Mouse (Mus musculus) layer of hippocampus, adult 2 months (tissue): Measurements from ENCODE around the gene Sorcs3. TPM values are rescaled to one million over a fixed set of nuclear protein-coding genes. Genes with fewer than 3 reads are reported as not detected.
A peak's percentile ranks its signal among the peaks of the same experiment; 100 is the strongest.

Experiments
- DNase-seq, 2 experiments: peaks; one replicate each; pipeline ENCODE4 v3.0.0; 2022; ENCODE audit warnings: low spot score in 2 of 2
- H3K27ac ChIP-seq: fragments of 200-600 bp; 2 replicates; pipeline ENCODE4 v1.8.1; 2022
- H3K4me3 ChIP-seq: fragments of 200-600 bp; 2 replicates; pipeline ENCODE4 v1.8.1; 2022; ENCODE audit warnings: mild to moderate bottlenecking
- CTCF ChIP-seq: fragments of 200-600 bp; conservative IDR thresholded peaks from 2 replicates; pipeline ENCODE4 v1.8.1; 2022; ENCODE audit warnings: antibody characterized with exemption, mild to moderate bottlenecking, moderate library complexity
- total RNA-seq, 2 experiments: library from RNA; stranded (reverse); gene quantifications; 2 replicates each; pipeline ENCODE4 v1.2.3; 2021

Gene Sorcs3
- total RNA-seq, 2 experiments from 2014 or later: 34.1 to 34.3 TPM

- Histone ChIP-seq H3K27ac (no peak overlapping the region), H3K4me3 (no peak overlapping the region)
- no peak for DNase-seq
- no peak for TF ChIP-seq CTCF
These were observed 94.8 kb downstream of the Sorcs3 start for GRCm38 (mm10) chr19:48300440-48301231.

- Histone ChIP-seq H3K27ac (no peak overlapping the region), H3K4me3 (no peak overlapping the region)
- DNase-seq: no peak
- TF ChIP-seq CTCF: no peak
These were observed 95.5 kb downstream of the Sorcs3 start for GRCm38 (mm10) chr19:48301300-48301699.

DNA sequence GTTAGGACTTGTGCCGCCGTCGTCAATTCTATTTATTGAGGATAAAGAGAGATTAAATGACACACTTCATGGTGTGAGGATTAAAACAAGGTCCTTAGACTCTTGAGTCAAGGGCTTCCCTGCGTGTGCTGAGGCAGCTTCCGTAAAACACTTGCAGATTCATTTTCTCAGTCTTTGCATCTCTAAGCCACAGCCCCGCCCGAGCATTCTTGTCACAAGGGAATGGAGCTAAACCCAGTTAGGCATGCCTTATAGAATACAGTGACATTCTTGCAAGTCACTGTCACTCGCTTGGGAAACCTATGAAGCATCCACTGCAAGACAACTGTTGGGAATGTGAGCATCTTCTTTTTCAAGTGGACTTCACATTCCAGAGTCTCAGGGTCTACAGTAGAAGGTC lies 102.5 kb downstream of the Sorcs3 start:
- no peak for DNase-seq
- H3K27ac ChIP-seq: no peak overlapping the region
- no peak overlapping the region for H3K4me3 ChIP-seq
- no peak for TF ChIP-seq CTCF

DNA sequence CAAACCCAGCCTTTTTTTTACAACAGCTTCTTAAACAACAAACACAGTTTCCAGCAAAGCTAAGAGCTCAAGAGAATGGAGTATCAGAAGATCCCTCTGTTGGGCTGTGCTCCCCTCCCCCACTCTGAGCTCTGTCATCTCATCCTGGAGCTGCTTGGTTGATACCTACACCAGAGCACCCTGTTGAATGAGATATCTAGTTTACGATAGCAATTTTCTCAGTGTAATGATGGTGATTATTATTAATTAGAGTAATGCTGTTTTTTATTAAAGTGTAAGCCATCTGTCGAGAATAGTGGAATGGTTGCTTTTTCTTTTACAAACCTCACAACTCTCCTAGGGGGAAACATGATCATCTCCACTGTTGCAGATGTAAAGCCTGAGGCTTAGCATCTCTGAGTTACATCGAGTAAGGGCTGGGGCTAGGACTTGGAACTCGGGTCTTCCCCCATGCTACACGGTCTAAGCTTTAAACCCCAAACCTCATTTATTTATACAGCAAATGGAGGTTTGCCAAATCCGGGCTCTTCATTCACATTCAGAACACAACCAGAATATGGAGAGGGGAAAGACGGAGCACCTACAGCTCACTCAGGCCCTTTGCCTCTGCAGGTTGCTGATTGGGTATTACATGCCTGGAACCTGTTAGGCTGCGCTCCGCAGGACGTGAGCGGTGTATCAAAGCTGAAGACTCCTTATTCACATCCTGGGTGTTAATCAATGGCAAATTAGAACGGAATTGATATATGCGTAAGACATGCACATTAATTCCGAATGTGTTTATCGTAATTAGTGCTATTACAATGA lies 103.9 kb downstream of the Sorcs3 start:
- no peak for TF ChIP-seq CTCF
- no peak for DNase-seq
- Histone ChIP-seq H3K27ac (no peak overlapping the region), H3K4me3 (0 out of 2 replicates have a peak overlapping the region, but pooled peaks have one; percentile 0)

- Histone ChIP-seq H3K4me3 (no peak overlapping the region), H3K27ac (no peak overlapping the region)
- DNase-seq: no peak
- no peak for TF ChIP-seq CTCF
These were observed 104.5 kb downstream of the Sorcs3 start for GRCm38 (mm10) chr19:48310338-48310710.

DNA sequence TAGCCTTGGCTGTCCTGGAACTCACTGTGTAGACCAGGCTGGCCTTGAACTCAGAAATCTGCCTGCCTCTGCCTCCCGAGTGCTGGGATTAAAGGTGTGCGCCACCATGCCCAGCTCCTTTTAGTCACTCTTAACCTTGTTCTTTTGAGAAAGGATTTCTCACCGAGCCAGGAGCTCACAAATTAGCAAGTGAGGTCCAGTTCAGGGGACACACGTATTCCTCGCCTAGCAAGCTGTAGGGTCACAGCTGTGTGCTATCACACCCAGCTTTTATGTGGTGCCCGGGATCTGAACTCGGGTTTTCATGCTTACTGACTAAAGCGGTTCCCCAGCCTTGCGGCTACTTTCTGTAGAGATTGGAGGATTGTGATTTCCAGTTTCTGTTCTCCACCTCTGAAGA lies 108.0 kb downstream of the Sorcs3 start:
- H3K27ac ChIP-seq: no peak overlapping the region
- DNase-seq: no peak
- TF ChIP-seq CTCF: no peak
- H3K4me3 ChIP-seq: no peak overlapping the region

- no peak for DNase-seq
- no peak for TF ChIP-seq CTCF
- Histone ChIP-seq H3K4me3 (no peak overlapping the region), H3K27ac (no peak overlapping the region)
These were observed 121.3 kb downstream of the Sorcs3 start for GRCm38 (mm10) chr19:48327115-48327514.

- Histone ChIP-seq H3K27ac (no peak overlapping the region), H3K4me3 (no peak overlapping the region)
- no peak for DNase-seq
- no peak for TF ChIP-seq CTCF
These were observed 122.3 kb downstream of the Sorcs3 start for GRCm38 (mm10) chr19:48328171-48328570.

DNA sequence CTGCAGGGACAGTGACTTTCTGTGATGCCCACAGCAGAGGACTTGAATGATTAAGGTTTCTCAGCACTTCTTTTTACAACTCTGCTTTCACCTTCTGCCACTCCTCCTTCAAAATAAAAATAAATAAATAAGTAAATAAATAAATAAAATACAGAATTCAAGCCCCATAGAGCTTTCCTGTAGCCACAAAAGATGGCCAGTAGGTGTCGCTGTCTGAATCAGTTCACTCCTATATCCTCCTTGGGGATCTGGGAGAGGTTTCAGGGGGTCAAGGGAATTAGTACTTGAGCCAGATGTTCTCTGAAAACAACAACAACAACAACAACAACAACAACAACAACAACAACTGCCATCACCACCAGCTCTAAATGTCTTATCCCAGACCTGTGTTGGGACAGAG lies 125.8 kb downstream of the Sorcs3 start:
- no peak for DNase-seq
- H3K27ac ChIP-seq: no peak overlapping the region
- TF ChIP-seq CTCF: peak; percentile 77
- no peak overlapping the region for H3K4me3 ChIP-seq

GRCm38 (mm10) chr19:48333085-48333484 lies 127.3 kb downstream of the Sorcs3 start:
- Histone ChIP-seq H3K4me3 (no peak overlapping the region), H3K27ac (no peak overlapping the region)
- no peak for TF ChIP-seq CTCF
- DNase-seq: no peak

DNA sequence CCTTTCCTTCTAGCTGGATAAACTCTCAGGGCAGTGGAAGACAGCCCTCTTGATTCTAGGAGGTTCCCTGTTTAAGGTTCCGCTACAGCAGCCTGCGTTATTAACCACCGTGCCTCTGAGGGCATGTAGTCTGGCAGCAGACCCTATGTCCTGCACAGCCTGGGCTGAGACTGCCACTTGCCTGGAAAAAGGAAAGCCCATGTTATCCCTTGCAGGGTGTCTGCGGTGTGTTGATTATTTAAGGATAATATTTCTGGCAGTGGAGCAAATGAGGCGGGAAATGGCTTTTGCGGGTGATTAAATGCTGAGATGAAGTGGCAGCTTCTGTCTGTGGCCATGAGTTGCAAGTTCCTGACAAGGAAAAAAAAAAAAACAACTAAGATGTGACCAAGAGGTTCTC lies 131.6 kb downstream of the Sorcs3 start:
- TF ChIP-seq CTCF: no peak
- Histone ChIP-seq H3K4me3 (no peak overlapping the region), H3K27ac (no peak overlapping the region)
- no peak for DNase-seq

GRCm38 (mm10) chr19:48338098-48338497 lies 132.3 kb downstream of the Sorcs3 start:
- no peak overlapping the region for H3K4me3 ChIP-seq
- H3K27ac ChIP-seq: no peak overlapping the region
- no peak for DNase-seq
- TF ChIP-seq CTCF: no peak

DNA sequence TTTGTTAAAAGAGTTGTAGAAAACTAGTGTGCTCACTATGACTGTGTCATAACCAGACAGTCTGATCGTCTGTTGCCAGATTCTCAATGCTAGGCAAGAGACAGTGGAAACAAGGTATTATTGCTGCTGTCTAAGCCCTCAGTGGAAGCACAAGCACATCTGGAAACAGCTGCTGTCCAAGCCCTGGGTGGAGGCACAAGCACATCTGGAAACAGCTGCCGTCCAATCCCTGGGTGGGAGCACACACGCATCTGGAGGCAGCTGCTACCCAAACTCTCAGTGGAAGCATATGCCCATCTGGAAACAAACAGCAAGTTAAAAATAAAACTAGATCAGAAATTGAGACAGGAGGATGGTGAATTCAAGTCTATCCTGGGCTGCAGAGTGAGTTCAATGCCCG lies 136.9 kb downstream of the Sorcs3 start:
- Histone ChIP-seq H3K4me3 (no peak overlapping the region), H3K27ac (no peak overlapping the region)
- no peak for DNase-seq
- no peak for TF ChIP-seq CTCF

DNA sequence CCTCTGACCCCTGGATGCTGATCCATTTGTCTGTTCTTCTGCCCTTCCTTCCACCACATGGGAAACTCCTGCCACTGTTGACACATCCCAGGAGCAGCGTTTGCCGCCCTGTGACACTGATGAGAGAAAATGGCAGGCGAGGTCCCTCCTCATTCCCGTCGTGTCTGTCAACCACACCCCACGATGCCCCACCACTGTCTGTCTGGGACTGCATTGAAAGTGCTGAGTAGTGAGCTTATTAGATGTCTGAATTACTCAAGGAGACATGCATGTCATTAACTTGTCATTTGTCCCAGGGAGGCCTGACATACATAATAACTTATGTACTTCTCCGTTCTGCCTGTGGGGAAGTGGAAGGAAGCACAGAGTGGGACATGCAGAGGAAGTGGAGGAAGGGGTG lies 137.6 kb downstream of the Sorcs3 start:
- no peak for DNase-seq
- Histone ChIP-seq H3K4me3 (no peak overlapping the region), H3K27ac (no peak overlapping the region)
- no peak for TF ChIP-seq CTCF
